Mouse (Mus musculus) midbrain, embryonic 11.5 days (tissue): Measurements from ENCODE around the gene Slc7a5. TPM values are rescaled to one million over a fixed set of nuclear protein-coding genes. Genes with fewer than 3 reads are reported as not detected.

ENCODE experiments used
- ATAC-seq: fragments of 200-750 bp; cut with Nextera tagmentation; 2 replicates; pipeline ENCODE4 v1.8.0; 2017; ENCODE audit warnings: moderate TSS enrichment, moderate library complexity; ENCODE audit not compliant: low FRiP score
- DNase-seq: peaks from one replicate; pipeline ENCODE4 v3.0.0; 2015; ENCODE audit warnings: low spot score; ENCODE audit errors: missing footprints
- H3K27ac ChIP-seq: fragments of 300-500 bp; sonication (generic); 2 replicates; pipeline ENCODE4 v1.5.1; 2014; ENCODE audit warnings: low read depth, low read length
- H3K27me3 ChIP-seq: fragments of 300-500 bp; sonication (generic); 2 replicates; pipeline ENCODE4 v1.6.1; 2014; ENCODE audit warnings: mild to moderate bottlenecking, low read length, moderate library complexity, mixed read lengths; ENCODE audit not compliant: control insufficient read depth, insufficient read depth
- H3K36me3 ChIP-seq: fragments of 300-500 bp; sonication (generic); 2 replicates; pipeline ENCODE4 v1.6.1; 2014; ENCODE audit warnings: mild to moderate bottlenecking, low read length, moderate library complexity, mixed read lengths; ENCODE audit not compliant: control insufficient read depth, insufficient read depth
- H3K4me1 ChIP-seq: fragments of 300-500 bp; sonication (generic); 2 replicates; pipeline ENCODE4 v1.6.1; 2014; ENCODE audit warnings: low read length; ENCODE audit not compliant: control insufficient read depth, insufficient read depth
- H3K4me2 ChIP-seq: fragments of 300-500 bp; sonication (generic); 2 replicates; pipeline ENCODE4 v1.6.1; 2014; ENCODE audit warnings: mild to moderate bottlenecking, moderate library complexity
- H3K4me3 ChIP-seq: fragments of 300-500 bp; sonication (generic); 2 replicates; pipeline ENCODE4 v1.5.1; 2014; ENCODE audit warnings: low read depth, low read length
- H3K9ac ChIP-seq: fragments of 300-500 bp; sonication (generic); 2 replicates; pipeline ENCODE4 v1.6.1; 2014; ENCODE audit warnings: low read length
- H3K9me3 ChIP-seq: fragments of 300-500 bp; sonication (generic); 2 replicates; pipeline ENCODE4 v1.6.1; 2016; ENCODE audit warnings: low read length; ENCODE audit not compliant: control insufficient read depth
- WGBS: fragments of 180-500 bp; shearing (Covaris S2); extraction: QIAGEN DNeasy Blood & Tissue Kit; methylation state at CpG from one replicate; pipeline ENCODE4 v1.1.7; 2014; 5-methylcytosine and 5-hydroxymethylcytosine counted together
- polyA plus RNA-seq: library from polyadenylated mRNA; unstranded; fragments of >200 nt; fragmentation: Nextera tagmentation; extraction: Ambion mirVana; gene quantifications from 2 replicates; pipeline ENCODE4 v1.2.1, GENCODE M21; 2014

The Slc7a5 gene
- polyA plus RNA-seq, 1 experiment from 2014 or later = 36.5 TPM

DNA sequence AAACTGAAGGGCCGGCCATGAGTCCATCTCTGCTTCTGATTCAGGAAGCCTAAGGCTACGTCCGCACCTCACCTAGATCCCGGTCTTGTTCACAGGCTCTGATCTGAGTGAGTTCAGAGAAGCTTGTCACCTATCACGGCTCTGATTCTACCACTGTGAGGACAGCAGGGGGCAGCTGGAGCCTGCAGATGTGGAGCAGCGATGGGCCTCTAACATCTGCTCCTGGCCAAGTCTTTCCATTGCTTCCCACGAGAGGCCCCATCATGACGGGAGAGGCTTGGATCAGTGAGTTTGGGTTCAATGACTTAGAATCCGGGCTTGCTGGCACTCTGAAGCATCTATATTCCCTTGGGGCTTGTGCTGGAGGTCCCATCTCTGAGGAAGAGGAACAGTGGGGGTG, 33.5 kb downstream of the Slc7a5 start:
- no peak for DNase-seq
- H3K4me2 ChIP-seq = no peak overlapping the region
- no peak overlapping the region for H3K4me3 ChIP-seq
- 73% methylated on average over 9 of the region's 9 CpGs for WGBS
- H3K27me3 ChIP-seq = no peaks in the 10 kb centered on the region
- no peak overlapping the region for H3K9ac ChIP-seq
- H3K9me3 ChIP-seq = no peaks in the 10 kb centered on the region
- no peak for ATAC-seq
- no peaks in the 10 kb centered on the region for H3K36me3 ChIP-seq
- no peak overlapping the region for H3K27ac ChIP-seq
- H3K4me1 ChIP-seq = no peaks in the 10 kb centered on the region

DNA sequence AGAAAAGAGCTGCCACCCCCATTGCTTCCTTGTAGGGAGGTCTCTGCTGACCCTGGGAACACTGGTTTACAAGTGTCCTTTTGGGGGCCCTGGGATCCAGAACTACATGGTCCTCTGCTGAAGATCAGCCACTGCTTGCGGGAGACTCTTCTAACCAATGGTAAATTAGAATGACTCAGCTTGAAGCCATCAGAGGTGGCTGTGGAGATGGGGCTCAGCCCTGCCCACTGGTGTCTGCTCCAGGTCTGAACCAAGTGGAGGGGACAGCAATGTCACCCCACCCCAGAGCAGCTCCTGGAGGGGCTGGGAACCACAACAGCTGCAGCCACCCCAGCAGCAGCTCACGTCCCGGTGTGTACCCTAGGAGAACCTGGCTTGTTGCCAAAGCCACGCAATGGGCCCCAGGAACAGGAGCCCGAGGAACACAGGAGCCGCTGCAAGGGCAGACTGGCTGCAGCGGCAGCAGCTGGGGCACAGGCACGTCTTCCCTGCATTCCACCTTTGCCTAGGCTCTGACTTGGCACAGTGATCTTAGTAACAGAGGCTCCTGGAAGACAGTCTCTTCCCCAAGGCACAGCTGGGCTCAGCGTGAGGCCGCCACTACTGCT, 35.6 kb downstream of the Slc7a5 start:
- no peak overlapping the region for H3K4me2 ChIP-seq
- H3K27ac ChIP-seq = no peak overlapping the region
- no peak overlapping the region for H3K9ac ChIP-seq
- DNase-seq = no peak
- H3K36me3 ChIP-seq = no peaks in the 10 kb centered on the region
- no peak overlapping the region for H3K4me3 ChIP-seq
- H3K27me3 ChIP-seq = no peaks in the 10 kb centered on the region
- ATAC-seq = no peak
- H3K4me1 ChIP-seq = no peaks in the 10 kb centered on the region
- WGBS = 39% methylated on average over 10 of the region's 10 CpGs
- H3K9me3 ChIP-seq = no peaks in the 10 kb centered on the region

DNA sequence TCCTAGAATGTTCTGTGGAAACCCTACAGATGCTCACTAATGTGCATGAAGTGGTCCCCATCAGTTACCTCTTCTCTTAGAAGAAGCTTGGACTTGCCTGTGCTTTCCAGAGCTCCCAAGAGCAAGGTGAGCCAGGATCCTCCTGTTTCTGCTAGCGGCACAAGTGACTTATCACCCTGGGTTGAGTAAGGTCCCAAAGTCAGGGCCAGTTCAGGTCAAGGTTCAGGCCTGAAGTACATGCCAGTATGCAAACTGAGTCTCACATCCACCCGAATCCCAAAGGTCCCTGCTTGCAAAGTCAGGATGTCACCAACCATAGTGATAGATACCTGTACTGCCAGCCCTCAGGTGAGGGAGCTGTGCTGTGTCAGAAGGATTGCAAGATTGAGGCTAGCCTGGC, 37.3 kb downstream of the Slc7a5 start:
- 90% methylated on average over 2 of the region's 2 CpGs for WGBS
- H3K4me3 ChIP-seq = no peak overlapping the region
- ATAC-seq = no peak

DNA sequence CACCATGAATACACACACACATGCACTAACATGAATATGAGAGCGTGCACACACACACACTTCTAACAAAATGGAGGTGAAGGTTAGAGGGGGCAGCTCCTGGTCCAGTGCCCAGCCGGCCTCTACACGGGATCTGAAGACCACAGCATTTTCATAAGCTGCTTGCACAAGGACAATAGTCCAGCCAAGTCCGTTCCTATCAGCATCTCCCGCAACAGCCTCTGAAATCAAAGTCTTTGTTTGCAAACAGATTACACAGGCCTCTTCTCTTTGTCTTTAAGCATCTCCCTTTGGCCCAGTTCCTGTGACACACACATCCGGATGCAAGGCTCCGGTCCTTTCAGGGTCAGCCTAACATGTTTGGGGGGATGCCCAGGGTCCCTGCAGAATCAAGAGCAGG, 38.6 kb downstream of the Slc7a5 start:
- WGBS = 72% methylated on average over 7 of the region's 7 CpGs
- DNase-seq = no peak
- H3K4me1 ChIP-seq = no peaks in the 10 kb centered on the region
- no peak overlapping the region for H3K4me3 ChIP-seq
- no peaks in the 10 kb centered on the region for H3K27me3 ChIP-seq
- H3K4me2 ChIP-seq = no peak overlapping the region
- H3K27ac ChIP-seq = no peak overlapping the region
- no peak for ATAC-seq
- no peak overlapping the region for H3K9ac ChIP-seq
- no peaks in the 10 kb centered on the region for H3K9me3 ChIP-seq
- no peaks in the 10 kb centered on the region for H3K36me3 ChIP-seq

More for the DNA sequence above, 37.3 kb downstream of the Slc7a5 start:
- H3K36me3 ChIP-seq = no peaks in the 10 kb centered on the region
- no peak overlapping the region for H3K4me2 ChIP-seq
- no peak overlapping the region for H3K9ac ChIP-seq
- no peaks in the 10 kb centered on the region for H3K4me1 ChIP-seq
- no peaks in the 10 kb centered on the region for H3K9me3 ChIP-seq
- H3K27ac ChIP-seq = no peak overlapping the region
- H3K27me3 ChIP-seq = no peaks in the 10 kb centered on the region
- DNase-seq = no peak

DNA sequence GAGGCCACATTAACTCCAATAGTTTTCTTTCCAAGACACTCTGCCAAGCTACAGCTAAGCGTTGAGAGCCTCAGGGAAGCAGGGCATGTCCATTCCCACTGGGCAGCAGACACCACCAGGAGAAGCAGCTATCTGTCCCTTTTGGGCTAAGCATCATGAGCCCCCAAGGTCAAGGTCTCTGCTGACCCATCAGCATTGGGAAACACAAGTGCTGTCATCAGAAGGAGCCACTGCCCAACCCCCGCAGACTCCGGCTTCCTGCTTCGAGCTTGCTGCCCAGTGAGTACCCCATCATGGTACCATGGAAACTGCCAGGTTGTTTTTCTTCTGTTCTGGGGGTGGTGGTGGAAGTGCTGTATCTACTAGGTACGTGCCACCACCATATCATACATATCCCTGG, 39.3 kb downstream of the Slc7a5 start:
- no peaks in the 10 kb centered on the region for H3K4me1 ChIP-seq
- H3K36me3 ChIP-seq = no peaks in the 10 kb centered on the region
- WGBS = 92% methylated on average over 5 of the region's 5 CpGs
- H3K27ac ChIP-seq = no peak overlapping the region
- no peak overlapping the region for H3K4me3 ChIP-seq
- H3K27me3 ChIP-seq = no peaks in the 10 kb centered on the region
- DNase-seq = no peak
- no peak overlapping the region for H3K4me2 ChIP-seq
- no peak overlapping the region for H3K9ac ChIP-seq
- ATAC-seq = no peak
- no peaks in the 10 kb centered on the region for H3K9me3 ChIP-seq

DNA sequence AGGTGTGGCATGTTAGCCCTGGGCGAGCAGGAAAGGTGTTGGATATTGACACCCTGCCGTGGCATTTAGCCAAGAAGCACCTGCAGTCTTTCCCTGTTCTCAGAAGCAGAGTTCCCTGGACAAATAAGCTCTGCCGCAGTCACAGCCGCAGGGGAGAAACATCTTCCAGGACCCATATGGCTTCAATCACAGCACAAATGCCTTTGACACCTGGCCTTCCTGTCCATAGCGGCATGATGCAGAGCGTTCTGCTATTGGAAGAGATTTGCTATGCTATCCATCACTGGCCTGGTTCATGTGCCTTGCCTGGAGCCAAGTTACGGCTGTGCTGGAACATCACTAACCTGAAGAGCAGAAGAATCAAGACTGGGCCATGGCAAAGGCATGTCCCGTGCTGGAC, 42.1 kb downstream of the Slc7a5 start:
- Histone ChIP-seq H3K9ac (no peak overlapping the region), H3K4me3 (no peak overlapping the region), H3K9me3 (no peaks in the 10 kb centered on the region), H3K4me1 (no peaks in the 10 kb centered on the region), H3K36me3 (no peaks in the 10 kb centered on the region), H3K27me3 (no peaks in the 10 kb centered on the region), H3K27ac (no peak overlapping the region), H3K4me2 (no peak overlapping the region)
- ATAC-seq = no peak
- no peak for DNase-seq
- 85% methylated on average over 8 of the region's 8 CpGs for WGBS

DNA sequence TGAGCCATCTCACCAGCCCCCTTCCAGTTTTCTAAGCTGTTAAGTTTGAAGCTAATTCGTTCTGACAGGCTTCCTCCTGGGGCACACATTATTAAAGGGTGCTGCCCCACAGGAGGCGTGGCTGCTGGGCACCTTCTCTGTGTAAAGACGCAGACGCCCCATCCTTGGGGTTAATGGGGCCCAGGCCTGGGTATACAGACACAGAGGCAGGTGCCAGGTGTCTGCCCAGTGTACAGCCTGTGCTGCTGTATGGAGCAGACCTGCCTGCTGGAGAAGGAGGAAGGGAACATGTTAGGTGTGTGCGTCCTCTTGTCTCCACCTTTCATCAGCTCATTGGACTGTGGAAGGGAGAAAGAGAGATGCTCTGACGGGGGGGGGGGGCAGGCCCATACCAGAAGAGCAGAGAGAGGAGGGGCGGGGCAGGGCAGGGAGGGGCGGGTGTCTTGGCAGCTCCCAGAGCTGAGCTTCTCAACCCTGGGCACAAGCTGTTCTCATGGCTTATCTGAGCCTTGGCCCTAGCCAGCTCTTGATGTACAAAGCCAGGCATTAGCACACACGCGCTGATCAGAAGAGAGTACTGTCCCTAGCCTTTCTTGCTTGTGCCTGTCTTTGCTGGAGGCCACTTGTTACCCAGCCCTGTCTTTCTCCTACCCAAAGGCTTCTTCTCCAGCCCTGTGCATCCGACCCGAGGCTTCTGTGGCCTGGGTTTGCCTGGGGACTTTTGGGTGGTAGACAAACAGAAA, 45.5 kb downstream of the Slc7a5 start:
- no peaks in the 10 kb centered on the region for H3K9me3 ChIP-seq
- 65% methylated on average over 12 of the region's 12 CpGs for WGBS
- no peak overlapping the region for H3K9ac ChIP-seq
- H3K27ac ChIP-seq = no peak overlapping the region
- H3K4me3 ChIP-seq = no peak overlapping the region
- ATAC-seq (no peak), DNase-seq (no peak)
- no peak overlapping the region for H3K4me2 ChIP-seq
- H3K36me3 ChIP-seq = no peaks in the 10 kb centered on the region
- no peaks in the 10 kb centered on the region for H3K27me3 ChIP-seq
- H3K4me1 ChIP-seq = peaks cover 2% of the 10 kb centered on the region; the same call in 1 of the 2 replicates

DNA sequence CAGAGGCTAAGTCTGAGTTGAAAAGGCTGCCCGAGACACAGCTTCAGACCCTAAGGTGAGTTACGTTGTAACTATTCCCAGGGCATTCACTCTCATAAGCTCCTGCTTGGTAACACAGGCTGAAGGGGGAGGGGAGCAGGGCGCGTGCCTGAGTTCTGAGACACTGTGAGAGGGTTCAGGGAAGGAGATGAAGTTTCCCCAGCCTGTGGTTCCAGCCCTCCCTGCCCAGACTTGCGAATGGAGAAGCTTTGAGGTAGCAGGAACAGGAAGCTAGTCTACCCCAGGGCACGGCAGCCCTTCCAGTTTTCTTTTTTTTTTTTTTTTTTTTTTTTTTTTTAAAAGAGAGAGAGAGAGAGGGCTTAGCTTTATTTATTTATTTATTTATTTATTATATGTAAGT, 46.2 kb downstream of the Slc7a5 start:
- Histone ChIP-seq H3K9me3 (no peaks in the 10 kb centered on the region), H3K4me3 (no peak overlapping the region), H3K4me1 (peaks cover 2% of the 10 kb centered on the region; the same call in 1 of the 2 replicates), H3K9ac (no peak overlapping the region), H3K36me3 (no peaks in the 10 kb centered on the region), H3K27me3 (no peaks in the 10 kb centered on the region), H3K27ac (no peak overlapping the region), H3K4me2 (no peak overlapping the region)
- ATAC-seq (no peak), DNase-seq (no peak)
- WGBS = 61% methylated on average over 6 of the region's 6 CpGs

DNA sequence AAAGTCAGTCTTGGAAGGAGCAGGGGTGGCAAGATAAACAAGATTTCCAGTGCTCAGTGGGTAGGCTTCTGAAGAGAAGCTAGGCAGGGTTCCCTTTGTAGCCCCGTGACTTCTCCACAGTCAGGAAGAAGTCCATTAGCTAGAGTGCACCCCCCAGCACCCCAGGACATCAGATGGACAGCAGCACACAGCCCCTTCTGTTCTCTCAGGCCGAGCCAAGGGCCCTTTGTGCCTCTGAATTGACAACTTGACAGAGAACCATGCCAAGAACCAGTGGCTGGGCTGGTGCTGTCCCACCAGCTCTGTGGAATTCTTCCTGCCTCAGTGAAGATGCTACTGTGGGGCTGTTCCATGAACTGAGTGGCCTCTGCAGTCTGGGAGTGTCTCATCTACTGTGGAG, 49.7 kb downstream of the Slc7a5 start:
- H3K27ac ChIP-seq = no peak overlapping the region
- H3K4me1 ChIP-seq = peaks cover 2% of the 10 kb centered on the region; the same call in 1 of the 2 replicates
- no peak for ATAC-seq
- no peaks in the 10 kb centered on the region for H3K9me3 ChIP-seq
- no peaks in the 10 kb centered on the region for H3K36me3 ChIP-seq
- no peak overlapping the region for H3K4me3 ChIP-seq
- H3K27me3 ChIP-seq = no peaks in the 10 kb centered on the region
- WGBS = 66% methylated on average over 2 of the region's 2 CpGs
- H3K4me2 ChIP-seq = no peak overlapping the region
- no peak for DNase-seq
- no peak overlapping the region for H3K9ac ChIP-seq
